9 mouse cellular contexts compared by ENCODE assay signal in genomic region chr10:12467544-12467943, GRCm38 (mm10).
DNase-seq lines count a peak whose midpoint lies in the region; ATAC-seq and TF ChIP-seq lines count a peak whose summit lies in the region.
"Had no signal": no experiment of that assay in that cellular context is flagged by ENCODE, and none has a peak within 500 bp of the region (broad histone marks: within the 10 kb centered on the region; RNA-seq: fewer than 3 reads in every experiment).

No protein-coding gene starts in this region.

- intact Hi-C loops in gastrocnemius, adult 2 months (cut with DNase I), result no loop called here
- intact Hi-C loops in gastrocnemius, postnatal 36 days (cut with DNase I), result no loop called here

- H3K4me3 ChIP-seq in gastrocnemius, adult 2 months, result no peak overlapping the region
- H3K4me3 ChIP-seq in midbrain, embryonic 14.5 days (replicated peaks; ENCODE audit: low read depth, low read length), result no peak overlapping the region
- H3K4me3 ChIP-seq in midbrain, embryonic 11.5 days (ENCODE audit: low read depth, low read length), result no peak overlapping the region
- no peak overlapping the region for H3K4me3 ChIP-seq in embryonic facial prominence, embryonic 14.5 days (ENCODE audit: low read depth, low read length)
- H3K4me3 ChIP-seq in midbrain, embryonic 16.5 days (ENCODE audit: low read depth, low read length), result no peak overlapping the region
- H3K4me3 ChIP-seq: erythroblast, embryonic 14.5 days had no signal

- no peaks in the 10 kb centered on the region for H3K9me3 ChIP-seq in midbrain, embryonic 14.5 days (ENCODE audit: control insufficient read depth, low read length)
- no peaks in the 10 kb centered on the region for H3K9me3 ChIP-seq in midbrain, embryonic 11.5 days (ENCODE audit: control insufficient read depth, low read length)
- H3K9me3 ChIP-seq in embryonic facial prominence, embryonic 14.5 days (ENCODE audit: control insufficient read depth, low read length), result no peaks in the 10 kb centered on the region
- H3K9me3 ChIP-seq in midbrain, embryonic 16.5 days (replicated peaks; ENCODE audit: control insufficient read depth, low read length, poor library complexity, severe bottlenecking), result no peaks in the 10 kb centered on the region

- no peaks in the 10 kb centered on the region for H3K27me3 ChIP-seq in midbrain, embryonic 14.5 days (ENCODE audit: control insufficient read depth, insufficient read depth, low read length)
- H3K27me3 ChIP-seq in midbrain, embryonic 11.5 days (ENCODE audit: control insufficient read depth, insufficient read depth, low read length), result no peaks in the 10 kb centered on the region
- no peaks in the 10 kb centered on the region for H3K27me3 ChIP-seq in embryonic facial prominence, embryonic 14.5 days (replicated peaks; ENCODE audit: control insufficient read depth, insufficient read depth, low read length)
- no peaks in the 10 kb centered on the region for H3K27me3 ChIP-seq in midbrain, embryonic 16.5 days (ENCODE audit: control insufficient read depth, insufficient read depth, low read depth, low read length)

- H3K4me1 ChIP-seq in midbrain, embryonic 14.5 days (ENCODE audit: control insufficient read depth, insufficient read depth, low read length), result no peaks in the 10 kb centered on the region
- no peaks in the 10 kb centered on the region for H3K4me1 ChIP-seq in midbrain, embryonic 11.5 days (ENCODE audit: control insufficient read depth, insufficient read depth, low read length)
- peaks cover 8% of the 10 kb centered on the region; the same call in 1 of the 2 replicates for H3K4me1 ChIP-seq in embryonic facial prominence, embryonic 14.5 days (ENCODE audit: control insufficient read depth, insufficient read depth, low read length)
- no peaks in the 10 kb centered on the region for H3K4me1 ChIP-seq in midbrain, embryonic 16.5 days (ENCODE audit: control insufficient read depth, insufficient read depth, low read length)

- no peak for ATAC-seq in midbrain, embryonic 14.5 days (ENCODE audit: low FRiP score, low TSS enrichment)
- ATAC-seq in midbrain, embryonic 11.5 days (ENCODE audit: low FRiP score), result no peak
- peak; percentile 53; the same call in 1 of the 2 replicates for ATAC-seq in embryonic facial prominence, embryonic 14.5 days (ENCODE audit: low read depth)
- ATAC-seq in midbrain, embryonic 16.5 days, result no peak

- TF ChIP-seq CTCF in gastrocnemius, adult 2 months (IDR thresholded peaks at IDR 0.05), result no peak

- H3K36me3 ChIP-seq in midbrain, embryonic 14.5 days (ENCODE audit: control insufficient read depth, insufficient read depth, low read length), result no peaks in the 10 kb centered on the region
- H3K36me3 ChIP-seq in midbrain, embryonic 11.5 days (ENCODE audit: control insufficient read depth, insufficient read depth, low read length), result no peaks in the 10 kb centered on the region
- peaks cover 20% of the 10 kb centered on the region; the same call in 1 of the 2 replicates for H3K36me3 ChIP-seq in embryonic facial prominence, embryonic 14.5 days (ENCODE audit: control insufficient read depth, insufficient read depth, low read length)
- H3K36me3 ChIP-seq in midbrain, embryonic 16.5 days (ENCODE audit: control insufficient read depth, insufficient read depth, low read length), result 0 out of 2 replicates have a peak, but pooled peaks cover 2% of the 10 kb centered on the region

- WGBS in midbrain, embryonic 14.5 days, result 52% methylated on average over 2 of the region's 2 CpGs
- 48% methylated on average over 2 of the region's 2 CpGs for WGBS in midbrain, embryonic 11.5 days
- WGBS in embryonic facial prominence, embryonic 14.5 days, result 25% methylated on average over 2 of the region's 2 CpGs
- 38% methylated on average over 2 of the region's 2 CpGs for WGBS in midbrain, embryonic 16.5 days

- no peak overlapping the region for H3K4me2 ChIP-seq in midbrain, embryonic 14.5 days (ENCODE audit: low read length)
- H3K4me2 ChIP-seq in midbrain, embryonic 11.5 days, result no peak overlapping the region
- no peak overlapping the region for H3K4me2 ChIP-seq in embryonic facial prominence, embryonic 14.5 days (ENCODE audit: low read depth, low read length)
- no peak overlapping the region for H3K4me2 ChIP-seq in midbrain, embryonic 16.5 days (ENCODE audit: low read length)

- H3K27ac ChIP-seq in gastrocnemius, adult 2 months, result peak overlapping the region; percentile 13; the same call in 1 of the 2 replicates
- no peak overlapping the region for H3K27ac ChIP-seq in midbrain, embryonic 14.5 days (replicated peaks; ENCODE audit: low read depth, low read length)
- no peak overlapping the region for H3K27ac ChIP-seq in midbrain, embryonic 11.5 days (ENCODE audit: low read depth, low read length)
- 0 out of 2 replicates have a peak overlapping the region, but pooled peaks have one; percentile 44 for H3K27ac ChIP-seq in embryonic facial prominence, embryonic 14.5 days (replicated peaks; ENCODE audit: low read depth, low read length)
- H3K27ac ChIP-seq in midbrain, embryonic 16.5 days (ENCODE audit: low read length), result no peak overlapping the region

- peak; percentile 30 for DNase-seq in gastrocnemius, adult 2 months
- no peak for DNase-seq in gastrocnemius, postnatal 36 days
- DNase-seq in midbrain, embryonic 14.5 days, result peak; percentile 17
- no peak for DNase-seq in midbrain, embryonic 11.5 days (ENCODE audit: low spot score, missing footprints)
- DNase-seq in embryonic facial prominence, embryonic 14.5 days (ENCODE audit: low spot score), result peak; percentile 78
- DNase-seq in lung, postnatal 36 days, result peak; percentile 70
- no peak for DNase-seq in retina, embryonic 14.5 days (ENCODE audit: low spot score)

- no peak overlapping the region for H3K9ac ChIP-seq in midbrain, embryonic 14.5 days (replicated peaks; ENCODE audit: low read length)
- H3K9ac ChIP-seq in midbrain, embryonic 11.5 days (ENCODE audit: low read length), result no peak overlapping the region
- no peak overlapping the region for H3K9ac ChIP-seq in embryonic facial prominence, embryonic 14.5 days (ENCODE audit: low read depth, low read length)
- H3K9ac ChIP-seq in midbrain, embryonic 16.5 days (ENCODE audit: low read depth, low read length), result no peak overlapping the region

Comparison
In these comparisons a context has a peak if more than half of its experiments do, and no peak if none do; other contexts are left out.
1. DNase-seq: peak in gastrocnemius, adult 2 months (single experiment), midbrain, embryonic 14.5 days (single experiment), embryonic facial prominence, embryonic 14.5 days (single experiment) and lung, postnatal 36 days (single experiment); none in gastrocnemius, postnatal 36 days (0 of 2), midbrain, embryonic 11.5 days (single experiment) and retina, embryonic 14.5 days (single experiment).
2. H3K27ac ChIP-seq: peak in gastrocnemius, adult 2 months (single experiment) and embryonic facial prominence, embryonic 14.5 days (single experiment); none in midbrain, embryonic 14.5 days (single experiment), midbrain, embryonic 11.5 days (single experiment) and midbrain, embryonic 16.5 days (single experiment).